In genomic region chr2:35841841-35842420, GRCm38 (mm10) we compare ENCODE assay signal across 9 mouse cellular contexts.
DNase-seq lines count a peak whose midpoint lies in the region; ATAC-seq and TF ChIP-seq lines count a peak whose summit lies in the region.
"Had no signal": no experiment of that assay in that cellular context is flagged by ENCODE, and none has a peak within 500 bp of the region (broad histone marks: within the 10 kb centered on the region; RNA-seq: fewer than 3 reads in every experiment).

No protein-coding gene starts in this region.

- no peaks in the 10 kb centered on the region for H3K36me3 ChIP-seq in liver, postnatal 0 days (replicated peaks; ENCODE audit: insufficient read depth, low read length)
- H3K36me3 ChIP-seq in liver, embryonic 12.5 days: no peaks in the 10 kb centered on the region
- H3K36me3 ChIP-seq in forebrain, embryonic 15.5 days: no peaks in the 10 kb centered on the region
- H3K36me3 ChIP-seq: hindbrain, embryonic 15.5 days had no signal

- peak; percentile 68 for DNase-seq in adrenal gland, adult 2 months
- DNase-seq in adrenal gland, adult 8-10 months: no peak
- no peak for DNase-seq in liver, postnatal 0 days
- peak; percentile 51 for DNase-seq in ZHBTc4 (ENCODE audit: low read depth, low spot score)
- no peak for DNase-seq in gastrocnemius, postnatal 10 days

- no peak overlapping the region for H3K4me3 ChIP-seq in liver, postnatal 0 days (ENCODE audit: low read depth, low read length)
- H3K4me3 ChIP-seq in liver, embryonic 12.5 days: no peak overlapping the region
- no peak overlapping the region for H3K4me3 ChIP-seq in forebrain, embryonic 15.5 days
- H3K4me3 ChIP-seq: hindbrain, embryonic 15.5 days had no signal

- H3K9me3 ChIP-seq in liver, postnatal 0 days (ENCODE audit: low read length): peaks cover 7% of the 10 kb centered on the region
- H3K9me3 ChIP-seq in liver, embryonic 12.5 days (replicated peaks): peaks cover 8% of the 10 kb centered on the region
- H3K9me3 ChIP-seq in forebrain, embryonic 15.5 days: no peaks in the 10 kb centered on the region
- H3K9me3 ChIP-seq: hindbrain, embryonic 15.5 days had no signal

- ATAC-seq in liver, postnatal 0 days: no peak
- ATAC-seq in liver, embryonic 12.5 days: no peak
- peak; percentile 5; the same call in 1 of the 2 replicates for ATAC-seq in megakaryocyte progenitor cell, adult 5-6 weeks (replicated peaks; ENCODE audit: poor library complexity)
- ATAC-seq in forebrain, embryonic 15.5 days (replicated peaks): no peak

- TF ChIP-seq CTCF in liver, postnatal 0 days (IDR thresholded peaks at IDR 0.05; ENCODE audit: low read depth): peak; percentile 42

- H3K4me2 ChIP-seq in liver, postnatal 0 days (ENCODE audit: low read depth, low read length): no peak overlapping the region
- no peak overlapping the region for H3K4me2 ChIP-seq in liver, embryonic 12.5 days
- H3K4me2 ChIP-seq in forebrain, embryonic 15.5 days (replicated peaks): no peak overlapping the region
- H3K4me2 ChIP-seq: hindbrain, embryonic 15.5 days had no signal

- peaks cover 17% of the 10 kb centered on the region for H3K4me1 ChIP-seq in liver, postnatal 0 days (ENCODE audit: insufficient read depth)
- peaks cover 31% of the 10 kb centered on the region for H3K4me1 ChIP-seq in liver, embryonic 12.5 days
- H3K4me1 ChIP-seq in forebrain, embryonic 15.5 days: peaks cover 29% of the 10 kb centered on the region

- H3K27ac ChIP-seq in liver, postnatal 0 days (ENCODE audit: low read depth): no peak overlapping the region
- no peak overlapping the region for H3K27ac ChIP-seq in liver, embryonic 12.5 days
- no peak overlapping the region for H3K27ac ChIP-seq in forebrain, embryonic 15.5 days (replicated peaks)
- H3K27ac ChIP-seq: hindbrain, embryonic 15.5 days had no signal

- WGBS in liver, postnatal 0 days (ENCODE audit: insufficient replicate concordance): 57% methylated on average over 4 of the region's 4 CpGs
- 39% methylated on average over 4 of the region's 4 CpGs for WGBS in liver, embryonic 12.5 days (ENCODE audit: insufficient replicate concordance)
- WGBS in forebrain, embryonic 15.5 days: 67% methylated on average over 4 of the region's 4 CpGs

- no peaks in the 10 kb centered on the region for H3K27me3 ChIP-seq in liver, postnatal 0 days (ENCODE audit: insufficient read depth, low read length)
- H3K27me3 ChIP-seq in liver, embryonic 12.5 days (replicated peaks): peaks cover 8% of the 10 kb centered on the region; the same call in 1 of the 2 replicates
- no peaks in the 10 kb centered on the region for H3K27me3 ChIP-seq in forebrain, embryonic 15.5 days
- H3K27me3 ChIP-seq: hindbrain, embryonic 15.5 days had no signal

- no peak overlapping the region for H3K9ac ChIP-seq in liver, postnatal 0 days (replicated peaks)
- H3K9ac ChIP-seq in liver, embryonic 12.5 days: no peak overlapping the region
- no peak overlapping the region for H3K9ac ChIP-seq in forebrain, embryonic 15.5 days (replicated peaks)
- H3K9ac ChIP-seq: hindbrain, embryonic 15.5 days had no signal

- TF ChIP-seq EP300 in liver, postnatal 0 days (IDR thresholded peaks at IDR 0.05; ENCODE audit: low read depth): no peak

Comparison
In these comparisons a context has a peak if more than half of its experiments do, and no peak if none do; other contexts are left out.
1. DNase-seq: peak in adrenal gland, adult 2 months (single experiment) and ZHBTc4 (single experiment); none in adrenal gland, adult 8-10 months (single experiment), liver, postnatal 0 days (single experiment) and gastrocnemius, postnatal 10 days (single experiment).